Mouse (Mus musculus): ENCODE measurements at regions not wholly inside any gene's neighbourhood (a gene's known extent, or its start where the extent isn't known, plus 50 kb on each side); places are given as distances from the start of the nearest gene placed in this dataset.

DNA sequence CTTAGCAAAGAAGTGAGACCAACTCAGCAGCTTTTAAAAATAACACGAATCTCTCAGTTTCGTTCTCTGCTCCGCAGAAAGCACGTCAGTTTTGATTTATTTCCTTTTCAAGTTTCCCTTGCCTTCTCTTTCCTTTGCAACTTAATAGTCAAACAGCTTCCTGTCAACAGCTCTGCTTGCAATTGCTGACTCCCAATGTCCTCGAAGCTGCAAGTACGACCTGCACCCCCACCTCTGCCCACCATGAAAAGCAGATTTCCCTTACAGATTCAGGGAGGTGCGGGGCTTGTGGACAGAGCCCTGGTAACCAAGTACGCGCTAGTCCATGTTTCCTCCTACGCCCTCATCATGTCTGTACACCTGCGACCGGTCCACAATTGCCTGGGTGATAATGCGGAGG lies 922.2 kb downstream of the 5730522E02Rik start:
- Histone ChIP-seq H3K27ac (no peak overlapping the region), H3K27me3 (ENCODE audit: control insufficient read depth, insufficient read depth, low read length) (no peaks in the 10 kb centered on the region), H3K36me3 (ENCODE audit: control insufficient read depth, insufficient read depth, low read length) (no peaks in the 10 kb centered on the region), H3K4me3 (no peak overlapping the region), H3K4me1 (ENCODE audit: control insufficient read depth, insufficient read depth, low read length) (no peaks in the 10 kb centered on the region), H3K79me2 (replicated peaks; ENCODE audit: control insufficient read depth, insufficient read depth, low read length) (no peaks in the 10 kb centered on the region), H3K9ac (ENCODE audit: low read depth, low read length) (no peak overlapping the region)
- no peak for DNase-seq
- WGBS, result 42% methylated on average over 13 of the region's 13 CpGs
- intact Hi-C loops (cut with DNase I), result no loop called here
- TF ChIP-seq CTCF (IDR thresholded peaks at IDR 0.05) (no peak), POLR2A (IDR thresholded peaks at IDR 0.05; ENCODE audit: insufficient read depth, low read depth, low read length) (no peak), EP300 (IDR thresholded peaks at IDR 0.05; ENCODE audit: insufficient read depth, low read depth, low read length) (no peak)

DNA sequence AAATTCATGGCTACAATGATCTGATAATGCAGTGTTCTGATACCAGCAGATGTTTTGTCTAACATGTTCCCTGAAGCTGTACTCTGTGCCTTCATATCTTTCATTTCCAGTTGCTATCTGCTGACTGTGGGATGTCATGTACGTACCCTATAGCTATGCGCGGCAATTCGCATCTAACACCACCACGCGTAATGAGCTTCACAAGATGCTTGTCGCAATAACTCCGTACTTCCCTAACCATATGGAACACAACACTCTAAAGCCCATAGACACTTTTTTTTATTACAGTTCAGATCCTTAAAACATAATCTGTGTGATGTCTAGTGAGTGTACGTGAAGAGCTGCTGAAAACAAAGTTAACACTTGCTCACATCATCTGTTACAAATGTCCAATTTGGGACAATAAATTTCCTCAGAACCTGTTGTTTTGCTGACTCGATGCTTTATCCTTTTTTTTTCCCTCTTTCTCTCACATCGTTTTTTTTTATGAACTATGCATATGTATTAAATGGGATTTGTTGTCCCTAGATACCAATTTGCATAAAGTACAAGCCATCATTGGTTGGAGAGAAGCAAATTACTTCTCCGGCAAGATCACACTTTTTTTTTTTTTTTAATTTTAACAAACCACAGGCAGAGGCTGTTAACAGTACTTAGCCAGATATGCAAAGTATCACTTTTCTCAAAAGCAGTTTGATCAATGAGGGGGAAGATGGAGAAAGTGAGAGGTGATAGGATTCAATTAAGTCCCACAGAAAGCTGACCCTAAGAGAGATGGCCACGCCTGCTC lies 922.9 kb downstream of the 5730522E02Rik start:
- no peak for DNase-seq
- Histone ChIP-seq H3K4me3 (no peak overlapping the region), H3K27ac (no peak overlapping the region), H3K27me3 (ENCODE audit: control insufficient read depth, insufficient read depth, low read length) (no peaks in the 10 kb centered on the region), H3K4me1 (ENCODE audit: control insufficient read depth, insufficient read depth, low read length) (no peaks in the 10 kb centered on the region), H3K36me3 (ENCODE audit: control insufficient read depth, insufficient read depth, low read length) (no peaks in the 10 kb centered on the region), H3K79me2 (replicated peaks; ENCODE audit: control insufficient read depth, insufficient read depth, low read length) (no peaks in the 10 kb centered on the region), H3K9ac (ENCODE audit: low read depth, low read length) (no peak overlapping the region)
- intact Hi-C loops (cut with DNase I), result no loop called here
- WGBS, result 83% methylated on average over 13 of the region's 13 CpGs
- no peak for TF ChIP-seq CTCF (IDR thresholded peaks at IDR 0.05)
- TF ChIP-seq EP300 (IDR thresholded peaks at IDR 0.05; ENCODE audit: insufficient read depth, low read depth, low read length), result no peak
- no peak for TF ChIP-seq POLR2A (IDR thresholded peaks at IDR 0.05; ENCODE audit: insufficient read depth, low read depth, low read length)

DNA sequence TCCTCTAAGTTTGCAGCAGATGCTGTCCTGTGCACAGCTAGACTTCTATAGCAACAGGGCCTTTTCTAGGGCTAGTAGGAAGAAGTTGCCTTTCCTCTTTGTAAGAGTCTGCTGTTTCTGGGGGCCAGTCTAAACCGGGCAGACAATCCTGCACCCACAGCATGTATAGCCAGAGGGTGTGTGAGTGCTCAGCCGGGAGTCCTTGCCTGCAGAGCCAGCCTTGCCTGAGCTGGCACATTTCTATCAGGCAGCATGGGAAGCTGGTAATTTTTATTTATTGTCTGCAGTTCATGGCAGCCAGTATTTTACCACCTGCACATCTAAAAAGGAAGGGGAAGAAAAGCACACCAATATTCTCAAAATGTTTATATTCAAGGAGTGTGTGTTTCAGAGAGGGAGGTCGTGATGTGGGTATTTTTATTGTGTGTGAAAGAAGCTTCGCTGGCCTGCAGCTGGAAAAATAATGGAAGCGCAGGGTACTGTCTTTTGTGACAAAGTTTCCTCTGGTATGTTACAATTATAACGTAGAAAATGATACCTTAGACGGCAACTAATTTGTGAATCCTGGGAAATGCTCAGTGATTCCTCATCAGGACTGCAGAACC lies 940.5 kb downstream of the 5730522E02Rik start:
- Histone ChIP-seq H3K79me2 (replicated peaks; ENCODE audit: control insufficient read depth, insufficient read depth, low read length) (no peaks in the 10 kb centered on the region), H3K4me1 (ENCODE audit: control insufficient read depth, insufficient read depth, low read length) (no peaks in the 10 kb centered on the region), H3K36me3 (ENCODE audit: control insufficient read depth, insufficient read depth, low read length) (no peaks in the 10 kb centered on the region), H3K4me3 (no peak overlapping the region), H3K27me3 (ENCODE audit: control insufficient read depth, insufficient read depth, low read length) (no peaks in the 10 kb centered on the region), H3K27ac (no peak overlapping the region), H3K9ac (ENCODE audit: low read depth, low read length) (no peak overlapping the region)
- 38% methylated on average over 7 of the region's 7 CpGs for WGBS
- intact Hi-C loops (cut with DNase I), result no loop called here
- TF ChIP-seq POLR2A (IDR thresholded peaks at IDR 0.05; ENCODE audit: insufficient read depth, low read depth, low read length) (no peak), CTCF (IDR thresholded peaks at IDR 0.05) (no peak), EP300 (IDR thresholded peaks at IDR 0.05; ENCODE audit: insufficient read depth, low read depth, low read length) (no peak)
- no peak for DNase-seq

GRCm38 (mm10) chr11:25262906-25263305 lies 947.7 kb downstream of the 5730522E02Rik start:
- no peak for TF ChIP-seq EP300 (IDR thresholded peaks at IDR 0.05; ENCODE audit: insufficient read depth, low read depth, low read length)
- no peak for TF ChIP-seq POLR2A (IDR thresholded peaks at IDR 0.05; ENCODE audit: insufficient read depth, low read depth, low read length)
- TF ChIP-seq CTCF (IDR thresholded peaks at IDR 0.05), result no peak
- no peak overlapping the region for H3K4me3 ChIP-seq
- intact Hi-C loops (cut with DNase I), result no loop called here
- H3K27ac ChIP-seq, result no peak overlapping the region
- no peak overlapping the region for H3K9ac ChIP-seq (ENCODE audit: low read depth, low read length)
- H3K27me3 ChIP-seq (ENCODE audit: control insufficient read depth, insufficient read depth, low read length), result no peaks in the 10 kb centered on the region
- H3K4me1 ChIP-seq (ENCODE audit: control insufficient read depth, insufficient read depth, low read length), result no peaks in the 10 kb centered on the region
- WGBS, result 47% methylated on average over 4 of the region's 4 CpGs
- no peak for DNase-seq
- H3K36me3 ChIP-seq (ENCODE audit: control insufficient read depth, insufficient read depth, low read length), result no peaks in the 10 kb centered on the region
- no peaks in the 10 kb centered on the region for H3K79me2 ChIP-seq (replicated peaks; ENCODE audit: control insufficient read depth, insufficient read depth, low read length)

- H3K4me1 ChIP-seq (ENCODE audit: control insufficient read depth, insufficient read depth, low read length), result no peaks in the 10 kb centered on the region
- DNase-seq, result no peak
- intact Hi-C loops (cut with DNase I), result no loop called here
- no peaks in the 10 kb centered on the region for H3K36me3 ChIP-seq (ENCODE audit: control insufficient read depth, insufficient read depth, low read length)
- H3K4me3 ChIP-seq, result no peak overlapping the region
- no peak overlapping the region for H3K27ac ChIP-seq
- no peaks in the 10 kb centered on the region for H3K27me3 ChIP-seq (ENCODE audit: control insufficient read depth, insufficient read depth, low read length)
- H3K9ac ChIP-seq (ENCODE audit: low read depth, low read length), result no peak overlapping the region
- WGBS, result 42% methylated on average over 1 of the region's 1 CpGs
- TF ChIP-seq CTCF (IDR thresholded peaks at IDR 0.05), result no peak
- no peak for TF ChIP-seq POLR2A (IDR thresholded peaks at IDR 0.05; ENCODE audit: insufficient read depth, low read depth, low read length)
- no peak for TF ChIP-seq EP300 (IDR thresholded peaks at IDR 0.05; ENCODE audit: insufficient read depth, low read depth, low read length)
- no peaks in the 10 kb centered on the region for H3K79me2 ChIP-seq (replicated peaks; ENCODE audit: control insufficient read depth, insufficient read depth, low read length)
Measured at GRCm38 (mm10) chr11:25259691-25260090, 950.9 kb downstream of the 5730522E02Rik start.

DNA sequence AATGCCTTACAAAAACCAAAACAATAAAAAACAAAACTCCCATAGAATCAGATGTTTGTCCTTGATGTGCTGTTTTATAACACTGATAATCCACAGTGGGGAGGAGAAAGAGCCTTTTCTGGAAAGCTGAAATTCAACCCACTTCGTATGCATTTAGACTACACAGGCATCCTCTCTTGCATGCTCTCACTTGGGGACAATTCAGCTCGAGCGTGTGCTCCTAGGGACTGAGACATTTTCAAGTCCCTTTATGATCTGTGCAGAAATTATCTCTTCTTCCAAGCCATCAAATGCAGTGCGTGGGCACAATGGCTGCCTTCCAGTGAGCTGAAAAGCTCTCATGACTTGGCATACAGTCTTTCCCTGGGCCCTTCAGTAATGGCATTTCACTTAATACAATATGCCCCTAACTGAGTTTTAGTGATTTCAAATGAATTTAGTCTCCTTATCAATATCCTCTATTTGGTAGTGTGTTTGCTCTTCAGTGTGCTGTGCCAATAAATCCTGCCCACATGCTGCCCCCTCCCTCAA lies 977.1 kb downstream of the 5730522E02Rik start:
- intact Hi-C loops (cut with DNase I), result no loop called here
- no peak for TF ChIP-seq POLR2A (IDR thresholded peaks at IDR 0.05; ENCODE audit: insufficient read depth, low read depth, low read length)
- TF ChIP-seq CTCF (IDR thresholded peaks at IDR 0.05), result no peak
- no peak for TF ChIP-seq EP300 (IDR thresholded peaks at IDR 0.05; ENCODE audit: insufficient read depth, low read depth, low read length)
- Histone ChIP-seq H3K4me1 (ENCODE audit: control insufficient read depth, insufficient read depth, low read length) (no peaks in the 10 kb centered on the region), H3K79me2 (replicated peaks; ENCODE audit: control insufficient read depth, insufficient read depth, low read length) (no peaks in the 10 kb centered on the region), H3K27ac (no peak overlapping the region), H3K27me3 (ENCODE audit: control insufficient read depth, insufficient read depth, low read length) (no peaks in the 10 kb centered on the region), H3K36me3 (ENCODE audit: control insufficient read depth, insufficient read depth, low read length) (no peaks in the 10 kb centered on the region), H3K4me3 (no peak overlapping the region), H3K9ac (ENCODE audit: low read depth, low read length) (no peak overlapping the region)
- 59% methylated on average over 4 of the region's 4 CpGs for WGBS
- no peak for DNase-seq
